Mouse (Mus musculus) heart, postnatal 0 days (tissue): ENCODE measurements around the gene Hephl1. TPM values are rescaled to one million over a fixed set of nuclear protein-coding genes. Genes with fewer than 3 reads are reported as not detected.

Experiments used
- ATAC-seq: fragments of 200-750 bp; cut with Nextera tagmentation; 2 replicates; pipeline ENCODE4 v1.8.0; 2017; ENCODE audit warnings: low read depth, moderate number of reproducible peaks, moderate library complexity; ENCODE audit not compliant: insufficient read depth
- DNase-seq: peaks from one replicate; pipeline ENCODE4 v3.0.0-alpha.2; 2016; ENCODE audit warnings: low spot score
- H3K27ac ChIP-seq: fragments of 300-500 bp; sonication (generic); 2 replicates; pipeline ENCODE4 v1.5.1; 2014; ENCODE audit warnings: low read depth, mild to moderate bottlenecking
- H3K27me3 ChIP-seq: fragments of 300-500 bp; sonication (generic); 2 replicates; pipeline ENCODE4 v1.6.1; 2014; ENCODE audit warnings: low read length, mixed read lengths; ENCODE audit not compliant: control insufficient read depth, insufficient read depth
- H3K36me3 ChIP-seq: fragments of 300-500 bp; sonication (generic); replicated peaks from 2 replicates; pipeline ENCODE4 v1.6.1; 2014; ENCODE audit warnings: low read length, mixed read lengths; ENCODE audit not compliant: control insufficient read depth, insufficient read depth
- H3K4me1 ChIP-seq: fragments of 300-500 bp; sonication (generic); 2 replicates; pipeline ENCODE4 v1.6.1; 2014; ENCODE audit warnings: antibody characterized with exemption; ENCODE audit not compliant: control insufficient read depth, insufficient read depth
- H3K4me2 ChIP-seq: fragments of 300-500 bp; sonication (generic); 2 replicates; pipeline ENCODE4 v1.6.1; 2014; ENCODE audit warnings: low read depth, mild to moderate bottlenecking, low read length, moderate library complexity
- H3K4me3 ChIP-seq: fragments of 300-500 bp; sonication (generic); 2 replicates; pipeline ENCODE4 v1.5.1; 2014; ENCODE audit warnings: low read depth, low read length
- H3K9ac ChIP-seq: fragments of 300-500 bp; sonication (generic); replicated peaks from 2 replicates; pipeline ENCODE4 v1.6.1; 2014; ENCODE audit warnings: low read depth, low read length, mixed read lengths
- H3K9me3 ChIP-seq: fragments of 300-500 bp; sonication (generic); replicated peaks from 2 replicates; pipeline ENCODE4 v1.6.1; 2016; ENCODE audit warnings: low read length; ENCODE audit not compliant: control insufficient read depth
- CTCF ChIP-seq: IDR thresholded peaks from 2 replicates; pipeline ENCODE4 v1.5.1; 2016; ENCODE audit warnings: antibody characterized with exemption, control low read depth, low read depth
- EP300 ChIP-seq: IDR thresholded peaks from 2 replicates; pipeline ENCODE4 v1.6.1; 2016; ENCODE audit warnings: antibody characterized with exemption, low read depth
- WGBS: fragments of 180-500 bp; shearing (Covaris S2); extraction: QIAGEN DNeasy Blood & Tissue Kit; methylation state at CpG from one replicate; pipeline ENCODE4 v1.1.7; 2014; 5-methylcytosine and 5-hydroxymethylcytosine counted together
- polyA plus RNA-seq: library from polyadenylated mRNA; unstranded; fragments of >200 nt; fragmentation: Nextera tagmentation; extraction: Ambion mirVana; gene quantifications from 2 replicates; pipeline ENCODE4 v1.2.1, GENCODE M21; 2015
- total RNA-seq: library from RNA; depleted of rRNA; stranded (reverse); fragments of >200 nt; gene quantifications from 2 replicates; pipeline ENCODE4 v1.2.3, GENCODE M21; 2014; ENCODE audit warnings: low replicate concordance

Hephl1 gene
- total and polyA plus RNA-seq, 2 experiments from 2014 or later = 0.03 TPM; not detected in 1

- Histone ChIP-seq H3K36me3 (no peaks in the 10 kb centered on the region), H3K27ac (no peak overlapping the region), H3K4me2 (no peak overlapping the region), H3K4me1 (no peaks in the 10 kb centered on the region), H3K27me3 (no peaks in the 10 kb centered on the region), H3K9ac (no peak overlapping the region), H3K9me3 (no peaks in the 10 kb centered on the region), H3K4me3 (no peak overlapping the region)
- DNase-seq = no peak
- no peak for TF ChIP-seq CTCF
- no peak for TF ChIP-seq EP300
- 43% methylated on average over 5 of the region's 5 CpGs for WGBS
- no peak for ATAC-seq
Observed at GRCm38 (mm10) chr9:15120209-15120608, 8.3 kb upstream of the Hephl1 start.

GRCm38 (mm10) chr9:15119515-15119914, 7.6 kb upstream of the Hephl1 start:
- ATAC-seq (no peak), DNase-seq (no peak)
- TF ChIP-seq CTCF (no peak), EP300 (no peak)
- no peak overlapping the region for H3K9ac ChIP-seq
- 48% methylated on average over 1 of the region's 1 CpGs for WGBS
- H3K36me3 ChIP-seq = no peaks in the 10 kb centered on the region
- H3K27me3 ChIP-seq = no peaks in the 10 kb centered on the region
- no peak overlapping the region for H3K4me3 ChIP-seq
- no peak overlapping the region for H3K4me2 ChIP-seq
- no peak overlapping the region for H3K27ac ChIP-seq
- H3K9me3 ChIP-seq = no peaks in the 10 kb centered on the region
- no peaks in the 10 kb centered on the region for H3K4me1 ChIP-seq

DNA sequence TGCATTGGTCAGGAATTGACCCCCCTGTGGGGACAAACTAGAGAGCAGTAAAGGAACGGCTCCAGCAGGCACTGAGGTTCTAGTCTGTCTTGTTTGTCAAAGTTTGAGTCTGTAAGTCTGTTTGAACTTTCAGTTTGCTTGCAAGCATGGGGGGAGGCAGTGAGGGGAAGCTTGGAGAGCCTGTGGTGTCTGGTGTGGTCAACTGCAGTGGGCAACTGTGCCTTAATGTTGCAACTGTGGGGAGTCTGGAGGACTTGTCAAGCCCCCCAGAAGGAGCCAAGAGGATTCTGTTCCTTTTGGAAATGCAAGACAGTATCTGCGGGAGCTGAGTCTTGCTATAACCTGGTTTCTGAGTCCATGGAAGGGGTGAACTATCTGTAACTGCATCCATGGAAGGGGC, 4.3 kb upstream of the Hephl1 start:
- H3K4me1 ChIP-seq = no peaks in the 10 kb centered on the region
- WGBS = 88% methylated on average over 2 of the region's 2 CpGs
- ATAC-seq (no peak), DNase-seq (no peak)
- H3K4me3 ChIP-seq = no peak overlapping the region
- H3K4me2 ChIP-seq = no peak overlapping the region
- no peaks in the 10 kb centered on the region for H3K36me3 ChIP-seq
- H3K9ac ChIP-seq = no peak overlapping the region
- no peak for TF ChIP-seq CTCF
- TF ChIP-seq EP300 = no peak
- H3K27ac ChIP-seq = no peak overlapping the region
- no peaks in the 10 kb centered on the region for H3K27me3 ChIP-seq
- no peaks in the 10 kb centered on the region for H3K9me3 ChIP-seq

DNA sequence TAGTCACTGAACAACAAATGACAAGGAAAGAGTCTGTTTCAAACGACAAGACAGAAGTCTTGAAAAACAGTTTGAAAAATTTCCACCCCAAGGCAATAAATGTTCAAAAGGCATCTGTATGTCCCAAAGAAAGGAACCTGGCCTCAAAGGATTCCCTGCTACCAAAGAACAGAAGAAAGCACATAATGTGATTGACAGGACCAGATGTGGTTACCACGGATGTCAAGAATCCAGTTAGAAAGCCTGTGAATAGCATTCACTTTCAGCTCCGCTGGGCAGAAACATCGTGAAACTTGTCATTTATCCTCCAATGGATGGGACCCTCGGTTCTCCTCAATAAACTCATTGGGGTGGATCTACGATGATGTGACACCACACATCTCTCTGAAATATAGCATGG, 2.2 kb upstream of the Hephl1 start:
- Histone ChIP-seq H3K4me1 (no peaks in the 10 kb centered on the region), H3K36me3 (no peaks in the 10 kb centered on the region), H3K9me3 (no peaks in the 10 kb centered on the region), H3K27ac (no peak overlapping the region), H3K9ac (no peak overlapping the region), H3K4me3 (no peak overlapping the region), H3K4me2 (no peak overlapping the region), H3K27me3 (no peaks in the 10 kb centered on the region)
- no peak for DNase-seq
- no peak for ATAC-seq
- 77% methylated on average over 6 of the region's 6 CpGs for WGBS
- TF ChIP-seq EP300 = no peak

DNA sequence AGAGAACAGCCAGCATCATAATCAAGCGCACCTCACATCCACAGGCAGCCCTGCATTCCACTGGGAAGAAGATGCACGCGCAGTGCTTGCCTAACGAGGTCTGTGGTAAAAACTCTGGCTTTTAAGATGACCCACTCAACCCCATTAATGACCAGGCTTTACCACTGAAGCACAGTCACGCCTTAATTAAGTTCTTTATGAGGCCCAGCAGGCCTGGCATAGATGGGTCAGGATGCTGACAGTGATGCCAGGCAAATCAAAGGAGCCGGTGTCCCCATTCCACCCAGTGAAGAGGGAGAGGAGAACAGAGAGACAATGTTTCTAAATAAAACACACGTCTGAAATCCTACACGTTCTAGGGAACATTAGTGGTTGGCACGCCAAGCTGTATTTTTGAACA, 3.8 kb downstream of the Hephl1 start:
- Histone ChIP-seq H3K4me2 (no peak overlapping the region), H3K36me3 (no peaks in the 10 kb centered on the region), H3K4me1 (no peaks in the 10 kb centered on the region), H3K27ac (no peak overlapping the region), H3K4me3 (no peak overlapping the region), H3K27me3 (no peaks in the 10 kb centered on the region), H3K9me3 (no peaks in the 10 kb centered on the region), H3K9ac (no peak overlapping the region)
- DNase-seq = no peak
- no peak for ATAC-seq
- 78% methylated on average over 9 of the region's 9 CpGs for WGBS
- no peak for TF ChIP-seq EP300
- no peak for TF ChIP-seq CTCF

GRCm38 (mm10) chr9:15105136-15105535, 6.8 kb downstream of the Hephl1 start:
- no peaks in the 10 kb centered on the region for H3K27me3 ChIP-seq
- no peak overlapping the region for H3K4me3 ChIP-seq
- H3K9me3 ChIP-seq = no peaks in the 10 kb centered on the region
- no peaks in the 10 kb centered on the region for H3K36me3 ChIP-seq
- ATAC-seq = no peak
- H3K27ac ChIP-seq = no peak overlapping the region
- no peaks in the 10 kb centered on the region for H3K4me1 ChIP-seq
- no peak overlapping the region for H3K9ac ChIP-seq
- H3K4me2 ChIP-seq = no peak overlapping the region
- TF ChIP-seq EP300 (no peak), CTCF (0 out of 2 replicates have a peak, but pooled peaks have one; percentile 22)
- WGBS = 54% methylated on average over 4 of the region's 4 CpGs
- DNase-seq = no peak
